Comparison of ENCODE assay signal across 8 mouse cellular contexts in the genomic region with DNA sequence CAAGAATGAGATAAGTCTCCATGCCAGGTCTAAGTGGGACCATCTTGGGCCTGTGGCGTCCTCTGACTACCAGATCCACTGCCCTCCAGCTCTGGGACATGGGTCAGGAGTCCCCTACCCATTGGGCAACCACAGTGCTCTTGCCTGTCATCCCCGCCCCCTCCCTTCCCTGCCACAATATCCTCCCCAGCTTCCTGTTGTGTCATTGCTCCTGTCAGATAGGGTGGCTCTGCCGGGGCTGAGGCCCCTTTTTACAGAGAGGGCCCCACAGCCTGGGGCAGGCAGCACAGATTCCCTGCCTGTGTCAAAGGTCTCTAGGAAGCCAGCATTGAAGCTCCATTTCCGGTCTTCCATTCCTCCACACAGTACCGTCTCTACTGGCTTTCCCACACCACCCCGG.
A peak's percentile ranks its signal among the peaks of the same experiment; 100 is the strongest.
DNase-seq lines count a peak whose midpoint lies in the region; ATAC-seq and TF ChIP-seq lines count a peak whose summit lies in the region.

No protein-coding gene starts in this region.

- H3K4me1 ChIP-seq in ES-Bruce4 (ENCODE audit: control insufficient read depth, insufficient read depth, low read length) = peaks cover 23% of the 10 kb centered on the region
- H3K4me1 ChIP-seq in embryonic facial prominence, embryonic 10.5 days = peaks cover 97% of the 10 kb centered on the region
- peaks cover 75% of the 10 kb centered on the region for H3K4me1 ChIP-seq in intestine, embryonic 14.5 days (replicated peaks; ENCODE audit: control insufficient read depth, insufficient read depth, low read length)

- intact Hi-C loops in left cerebral cortex, postnatal 4 days (cut with DNase I) = no loop called here

- no peak for TF ChIP-seq POLR2A in ES-Bruce4 (IDR thresholded peaks at IDR 0.05; ENCODE audit: insufficient read depth, low read length)

- H3K9ac ChIP-seq in ES-Bruce4 (ENCODE audit: low read depth, poor library complexity, severe bottlenecking) = peak overlapping the region; percentile 3; the same call in 1 of the 2 replicates
- H3K9ac ChIP-seq in intestine, embryonic 14.5 days (ENCODE audit: low read length) = peak overlapping the region; percentile 14; the same call in 1 of the 2 replicates

- H3K4me2 ChIP-seq in intestine, embryonic 14.5 days (ENCODE audit: low read length) = peak overlapping the region; percentile 86

- H3K36me3 ChIP-seq in ES-Bruce4 (ENCODE audit: control insufficient read depth, insufficient read depth, low read length, poor library complexity, severe bottlenecking) = no peaks in the 10 kb centered on the region
- peaks cover 48% of the 10 kb centered on the region for H3K36me3 ChIP-seq in embryonic facial prominence, embryonic 10.5 days (replicated peaks)
- H3K36me3 ChIP-seq in intestine, embryonic 14.5 days (ENCODE audit: control insufficient read depth, insufficient read depth, low read length) = no peaks in the 10 kb centered on the region

- TF ChIP-seq CTCF in ES-Bruce4 (IDR thresholded peaks at IDR 0.05; ENCODE audit: low read depth, low read length) = no peak

- 36% methylated on average over 6 of the region's 6 CpGs for WGBS in embryonic facial prominence, embryonic 10.5 days
- 28% methylated on average over 6 of the region's 6 CpGs for WGBS in intestine, embryonic 14.5 days

- no peaks in the 10 kb centered on the region for H3K9me3 ChIP-seq in ES-Bruce4 (replicated peaks; ENCODE audit: control insufficient read depth, insufficient read depth, low read length, poor library complexity, severe bottlenecking)
- no peaks in the 10 kb centered on the region for H3K9me3 ChIP-seq in embryonic facial prominence, embryonic 10.5 days
- no peaks in the 10 kb centered on the region for H3K9me3 ChIP-seq in intestine, embryonic 14.5 days (ENCODE audit: control insufficient read depth, low read length)

- 0 out of 2 replicates have a peak overlapping the region, but pooled peaks have one; percentile 11 for H3K4me3 ChIP-seq in ES-Bruce4 (ENCODE audit: low read depth, low read length)
- H3K4me3 ChIP-seq in embryonic facial prominence, embryonic 10.5 days = peak overlapping the region; percentile 72
- H3K4me3 ChIP-seq in intestine, embryonic 14.5 days (ENCODE audit: low read depth, low read length) = peak overlapping the region; percentile 61; the same call in 1 of the 2 replicates

- peak overlapping the region; percentile 86 for H3K27ac ChIP-seq in ES-Bruce4 (ENCODE audit: insufficient read depth, low read length)
- H3K27ac ChIP-seq in embryonic facial prominence, embryonic 10.5 days (replicated peaks) = peak overlapping the region; percentile 97
- H3K27ac ChIP-seq in intestine, embryonic 14.5 days (ENCODE audit: low read depth) = peak overlapping the region; percentile 93

- no peak for TF ChIP-seq EP300 in ES-Bruce4 (IDR thresholded peaks at IDR 0.05; ENCODE audit: insufficient read depth, low read depth, low read length)

- peak; percentile 44 for ATAC-seq in intestine, embryonic 14.5 days (replicated peaks; ENCODE audit: low FRiP score, low TSS enrichment, low read depth)
- ATAC-seq in megakaryocyte progenitor cell, adult 5-6 weeks (replicated peaks; ENCODE audit: poor library complexity) = peak; percentile 59

- H3K27me3 ChIP-seq in ES-Bruce4 (ENCODE audit: control insufficient read depth, insufficient read depth, low read length, poor library complexity, severe bottlenecking) = no peaks in the 10 kb centered on the region
- H3K27me3 ChIP-seq in embryonic facial prominence, embryonic 10.5 days (replicated peaks; ENCODE audit: low read depth, poor library complexity, severe bottlenecking) = no peaks in the 10 kb centered on the region
- H3K27me3 ChIP-seq in intestine, embryonic 14.5 days (replicated peaks; ENCODE audit: control insufficient read depth, insufficient read depth, low read length) = no peaks in the 10 kb centered on the region

- no peak for DNase-seq in embryonic facial prominence, embryonic 10.5 days (ENCODE audit: low spot score)
- no peak for DNase-seq in intestine, embryonic 14.5 days (ENCODE audit: low spot score)
- peak; percentile 76 for DNase-seq in thymus, postnatal 25 days
- DNase-seq in kidney, adult 8-10 months = no peak
- no peak for DNase-seq in right cerebral cortex, adult 18-20 months
- DNase-seq in left cerebral cortex, postnatal 4 days = no peak

Comparison
In these comparisons a context has a peak if more than half of its experiments do, and no peak if none do; other contexts are left out.
1. H3K4me3 ChIP-seq: peak in every context shown above with its lines; median percentile 72 in embryonic facial prominence, embryonic 10.5 days; 61 in intestine, embryonic 14.5 days; 11 in ES-Bruce4.